Mouse (Mus musculus): Measurements from ENCODE around the gene Myrfl. TPM values are rescaled to one million over a fixed set of nuclear protein-coding genes. Genes with fewer than 3 reads are reported as not detected.

Gene Myrfl
- total RNA-seq (2021), result under 1 TPM; 0.32 to 0.41 TPM

GRCm38 (mm10) chr10:116896336-116897177, at the start of gene Myrfl:
TSS of gene Myrfl (minus strand) at chr10:116896919.
- DNase-seq, result no peak

GRCm38 (mm10) chr10:116944940-116945339, 48.2 kb upstream of the Myrfl start:
- DNase-seq, result no peak

GRCm38 (mm10) chr10:116944144-116944543, 47.4 kb upstream of the Myrfl start:
- no peak for DNase-seq

GRCm38 (mm10) chr10:116943025-116943424, 46.3 kb upstream of the Myrfl start:
- peak; percentile 45 for DNase-seq

- DNase-seq, result no peak
Measured at GRCm38 (mm10) chr10:116935028-116935427, 38.3 kb upstream of the Myrfl start.

GRCm38 (mm10) chr10:116933794-116934193, 37.1 kb upstream of the Myrfl start:
- DNase-seq, result no peak

GRCm38 (mm10) chr10:116932418-116932817, 35.7 kb upstream of the Myrfl start:
- no peak for DNase-seq

GRCm38 (mm10) chr10:116931497-116932179, 34.9 kb upstream of the Myrfl start:
- no peak for DNase-seq

- DNase-seq, result no peak
Measured at GRCm38 (mm10) chr10:116930936-116931335, 34.2 kb upstream of the Myrfl start.

GRCm38 (mm10) chr10:116930506-116930905, 33.8 kb upstream of the Myrfl start:
- DNase-seq, result peak; percentile 26

- DNase-seq, result no peak
Measured at GRCm38 (mm10) chr10:116928826-116929225, 32.1 kb upstream of the Myrfl start.

- DNase-seq, result no peak
Measured at GRCm38 (mm10) chr10:116926428-116927113, 29.9 kb upstream of the Myrfl start.

GRCm38 (mm10) chr10:116923651-116924495, 27.2 kb upstream of the Myrfl start:
- DNase-seq, result no peak

- DNase-seq, result no peak
Measured at GRCm38 (mm10) chr10:116922161-116922560, 25.4 kb upstream of the Myrfl start.

- no peak for DNase-seq
Measured at GRCm38 (mm10) chr10:116921416-116921815, 24.7 kb upstream of the Myrfl start.

GRCm38 (mm10) chr10:116920641-116921040, 23.9 kb upstream of the Myrfl start:
- DNase-seq, result no peak

GRCm38 (mm10) chr10:116919368-116920317, 22.9 kb upstream of the Myrfl start:
- no peak for DNase-seq

GRCm38 (mm10) chr10:116916581-116916980, 19.9 kb upstream of the Myrfl start:
- DNase-seq, result no peak

GRCm38 (mm10) chr10:116915286-116915685, 18.6 kb upstream of the Myrfl start:
- no peak for DNase-seq

GRCm38 (mm10) chr10:116914586-116914985, 17.9 kb upstream of the Myrfl start:
- peak; percentile 66 for DNase-seq

Measured in heart, postnatal 4 days (tissue).